Mouse (Mus musculus): ENCODE data around the gene Sult2b1. TPM values are rescaled to one million over a fixed set of nuclear protein-coding genes. Genes with fewer than 3 reads are reported as not detected.
A peak's percentile ranks its signal among the peaks of the same experiment; 100 is the strongest.

Gene Sult2b1
- polyA plus RNA-seq, 1 experiment from 2014 or later: 8.6 TPM

- peak overlapping the region; percentile 79 for H3K4me3 ChIP-seq (replicated peaks)
- peak overlapping the region; percentile 82 for H3K4me2 ChIP-seq
- WGBS: 85% methylated on average over 19 of the region's 19 CpGs
- H3K27me3 ChIP-seq (replicated peaks): no peaks in the 10 kb centered on the region
- H3K36me3 ChIP-seq: peaks cover 43% of the 10 kb centered on the region
- no peak for ATAC-seq (ENCODE audit: low FRiP score)
- peak overlapping the region; percentile 76 for H3K27ac ChIP-seq (replicated peaks)
- peak overlapping the region; percentile 40 for H3K9ac ChIP-seq (replicated peaks)
- H3K4me1 ChIP-seq: peaks cover 55% of the 10 kb centered on the region
- no peaks in the 10 kb centered on the region for H3K9me3 ChIP-seq (replicated peaks)
Measured at GRCm38 (mm10) chr7:45715741-45716459, 68.6 kb downstream of the Sult2b1 start.

- peak within 1 kb of the TSS; percentile 76 for H3K27ac ChIP-seq (replicated peaks)
- no peaks in the 10 kb centered on the region for H3K9me3 ChIP-seq (replicated peaks)
- H3K9ac ChIP-seq (replicated peaks): peak within 1 kb of the TSS; percentile 75
- peak; percentile 91 for ATAC-seq (ENCODE audit: low FRiP score)
- H3K36me3 ChIP-seq: peaks cover 43% of the 10 kb centered on the region
- H3K4me3 ChIP-seq (replicated peaks): peak within 1 kb of the TSS; percentile 79
- peaks cover 61% of the 10 kb centered on the region for H3K4me1 ChIP-seq
- WGBS: 8% methylated on average over 34 of the region's 34 CpGs
- H3K27me3 ChIP-seq (replicated peaks): no peaks in the 10 kb centered on the region
- H3K4me2 ChIP-seq: peak within 1 kb of the TSS; percentile 82
Measured at GRCm38 (mm10) chr7:45715090-45715708, 69.3 kb downstream of the Sult2b1 start, which contains the start of gene Rpl18. Gene Rpl18, plus strand, starts transcription at chr7:45715457.

GRCm38 (mm10) chr7:45714630-45715089 lies 69.8 kb downstream of the Sult2b1 start:
- H3K36me3 ChIP-seq: peaks cover 42% of the 10 kb centered on the region
- 10% methylated on average over 14 of the region's 14 CpGs for WGBS
- peak overlapping the region; percentile 70 for H3K27ac ChIP-seq (replicated peaks)
- H3K4me2 ChIP-seq: peak overlapping the region; percentile 82
- peak overlapping the region; percentile 79 for H3K4me3 ChIP-seq (replicated peaks)
- ATAC-seq (ENCODE audit: low FRiP score): peak; percentile 48
- H3K9me3 ChIP-seq (replicated peaks): no peaks in the 10 kb centered on the region
- H3K9ac ChIP-seq (replicated peaks): peak overlapping the region; percentile 75
- H3K4me1 ChIP-seq: peaks cover 61% of the 10 kb centered on the region
- no peaks in the 10 kb centered on the region for H3K27me3 ChIP-seq (replicated peaks)

DNA sequence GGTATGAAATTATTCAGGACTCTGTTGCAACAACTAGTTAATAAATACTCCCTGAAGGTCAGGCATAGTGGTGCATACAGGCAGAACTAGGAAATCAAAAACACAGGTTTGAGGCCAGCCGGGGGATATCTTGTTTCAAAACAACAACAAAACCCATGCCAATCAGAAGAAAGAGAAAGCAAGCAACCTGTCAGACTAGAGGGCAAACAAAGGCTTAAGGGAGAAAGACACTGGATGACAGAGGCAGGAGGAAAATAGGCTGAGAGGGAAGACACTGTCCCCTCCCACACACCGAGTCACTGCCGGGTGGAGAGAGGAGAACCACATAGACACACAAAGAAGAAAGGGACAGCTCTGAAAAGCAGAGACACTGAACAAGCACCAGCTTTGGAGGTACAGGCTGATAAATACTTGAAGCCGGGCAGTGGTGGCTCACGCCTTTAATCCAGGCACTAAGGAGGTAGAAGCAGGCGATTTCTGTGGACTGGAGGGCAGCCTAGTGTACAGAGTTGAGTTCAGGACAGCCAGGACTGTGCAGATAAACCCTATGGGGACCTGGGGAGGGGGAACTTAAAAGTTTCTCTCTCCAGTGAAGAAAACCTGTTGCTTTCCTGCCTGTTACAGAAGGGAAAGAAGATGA lies 70.5 kb downstream of the Sult2b1 start:
- 92% methylated on average over 6 of the region's 6 CpGs for whole genome bisulfite sequencing
- Histone ChIP-seq H3K36me3 (peaks cover 40% of the 10 kb centered on the region), H3K9ac (replicated peaks) (peak overlapping the region; percentile 75)

DNA sequence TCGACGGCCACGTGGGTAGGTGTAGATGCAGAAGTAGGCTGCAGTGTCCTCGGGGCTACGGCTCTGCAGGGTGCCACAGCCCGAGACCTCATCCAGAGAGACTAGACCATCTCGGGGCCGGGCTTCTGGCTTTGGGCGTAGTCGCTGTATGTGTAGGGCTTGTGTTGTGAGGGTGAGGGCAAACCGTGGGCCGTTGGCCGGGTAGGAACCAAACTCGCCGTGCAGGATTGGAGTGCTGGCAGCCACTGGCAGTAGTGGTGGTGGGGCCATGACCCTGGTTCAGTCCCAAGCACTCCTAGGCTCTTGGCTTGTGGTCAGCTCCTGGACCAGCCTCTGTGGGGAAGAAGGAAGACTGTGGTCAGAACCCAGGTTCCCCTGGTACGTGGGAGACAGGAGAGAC lies 71.1 kb downstream of the Sult2b1 start:
- 0 out of 2 replicates have a peak overlapping the region, but pooled peaks have one; percentile 82 for H3K4me2 ChIP-seq
- no peak for ATAC-seq (ENCODE audit: low FRiP score)
- no peaks in the 10 kb centered on the region for H3K27me3 ChIP-seq (replicated peaks)
- 96% methylated on average over 16 of the region's 16 CpGs for WGBS
- H3K36me3 ChIP-seq: peaks cover 40% of the 10 kb centered on the region
- H3K4me1 ChIP-seq: peaks cover 61% of the 10 kb centered on the region
- H3K9me3 ChIP-seq (replicated peaks): no peaks in the 10 kb centered on the region
- H3K4me3 ChIP-seq (replicated peaks): no peak overlapping the region
- no peak overlapping the region for H3K27ac ChIP-seq (replicated peaks)
- no peak overlapping the region for H3K9ac ChIP-seq (replicated peaks)

More for the DNA sequence above, 70.5 kb downstream of the Sult2b1 start:
- Histone ChIP-seq H3K9me3 (replicated peaks) (no peaks in the 10 kb centered on the region), H3K4me2 (peak overlapping the region; percentile 82), H3K4me1 (peaks cover 61% of the 10 kb centered on the region), H3K27me3 (replicated peaks) (no peaks in the 10 kb centered on the region), H3K4me3 (replicated peaks) (peak overlapping the region; percentile 79), H3K27ac (replicated peaks) (no peak overlapping the region)
- no peak for ATAC-seq (ENCODE audit: low FRiP score)

GRCm38 (mm10) chr7:45712022-45712757 lies 72.3 kb downstream of the Sult2b1 start:
- Histone ChIP-seq H3K4me2 (no peak overlapping the region), H3K9me3 (replicated peaks) (no peaks in the 10 kb centered on the region), H3K4me1 (peaks cover 72% of the 10 kb centered on the region), H3K9ac (replicated peaks) (no peak overlapping the region), H3K27ac (replicated peaks) (no peak overlapping the region), H3K36me3 (peaks cover 40% of the 10 kb centered on the region), H3K27me3 (replicated peaks) (no peaks in the 10 kb centered on the region), H3K4me3 (replicated peaks) (no peak overlapping the region)
- ATAC-seq (ENCODE audit: low FRiP score): no peak
- 88% methylated on average over 21 of the region's 21 CpGs for WGBS

- no peak for ATAC-seq (ENCODE audit: low FRiP score)
- 93% methylated on average over 24 of the region's 24 CpGs for WGBS
- no peaks in the 10 kb centered on the region for H3K9me3 ChIP-seq (replicated peaks)
Measured at GRCm38 (mm10) chr7:45711316-45712021, 73.0 kb downstream of the Sult2b1 start.

DNA sequence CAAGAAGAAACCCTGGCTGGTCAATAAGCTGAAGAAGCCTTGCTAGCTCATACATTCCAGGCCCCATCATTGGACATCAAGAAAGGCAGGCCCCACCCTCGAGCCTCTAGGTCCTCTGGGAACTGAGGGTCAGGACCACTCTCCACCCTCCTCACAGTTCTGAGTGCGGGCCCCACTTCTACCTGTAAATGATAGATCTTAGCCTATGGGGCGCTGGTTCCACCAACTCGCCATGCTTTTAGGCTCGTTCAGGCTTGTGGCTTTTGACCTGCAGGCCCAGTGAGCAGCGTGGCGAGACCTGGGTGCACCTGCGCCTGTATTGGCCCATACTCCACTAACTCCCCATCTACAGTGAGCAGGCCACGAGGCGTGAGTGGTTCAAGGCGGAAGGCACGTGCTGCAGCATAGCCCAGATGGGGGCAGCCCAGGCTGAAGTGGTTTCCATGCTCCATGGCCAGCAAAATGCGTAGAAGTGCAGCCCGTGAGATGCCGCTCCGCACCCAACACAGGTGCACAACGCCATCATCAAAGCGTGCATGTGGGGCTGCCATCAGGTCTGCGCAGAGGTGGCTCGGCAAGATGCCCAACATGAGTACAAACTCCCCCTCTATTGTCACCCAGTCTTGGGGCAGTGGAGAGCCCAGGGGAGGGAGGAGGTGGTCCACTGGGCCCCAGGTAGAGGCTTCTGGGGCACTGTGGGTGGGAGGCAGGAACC lies 73.8 kb downstream of the Sult2b1 start:
- WGBS: 96% methylated on average over 20 of the region's 20 CpGs
- peaks cover 40% of the 10 kb centered on the region for H3K36me3 ChIP-seq
- ATAC-seq (ENCODE audit: low FRiP score): no peak
- no peak overlapping the region for H3K9ac ChIP-seq (replicated peaks)
- no peak overlapping the region for H3K4me2 ChIP-seq
- H3K4me3 ChIP-seq (replicated peaks): no peak overlapping the region
- no peak overlapping the region for H3K27ac ChIP-seq (replicated peaks)
- no peaks in the 10 kb centered on the region for H3K27me3 ChIP-seq (replicated peaks)
- peaks cover 72% of the 10 kb centered on the region for H3K4me1 ChIP-seq
- H3K9me3 ChIP-seq (replicated peaks): no peaks in the 10 kb centered on the region

More at GRCm38 (mm10) chr7:45711316-45712021, 73.0 kb downstream of the Sult2b1 start:
- H3K4me2 ChIP-seq: no peak overlapping the region
- no peak overlapping the region for H3K9ac ChIP-seq (replicated peaks)
- H3K27ac ChIP-seq (replicated peaks): no peak overlapping the region
- no peak overlapping the region for H3K4me3 ChIP-seq (replicated peaks)
- peaks cover 40% of the 10 kb centered on the region for H3K36me3 ChIP-seq
- peaks cover 72% of the 10 kb centered on the region for H3K4me1 ChIP-seq
- no peaks in the 10 kb centered on the region for H3K27me3 ChIP-seq (replicated peaks)

DNA sequence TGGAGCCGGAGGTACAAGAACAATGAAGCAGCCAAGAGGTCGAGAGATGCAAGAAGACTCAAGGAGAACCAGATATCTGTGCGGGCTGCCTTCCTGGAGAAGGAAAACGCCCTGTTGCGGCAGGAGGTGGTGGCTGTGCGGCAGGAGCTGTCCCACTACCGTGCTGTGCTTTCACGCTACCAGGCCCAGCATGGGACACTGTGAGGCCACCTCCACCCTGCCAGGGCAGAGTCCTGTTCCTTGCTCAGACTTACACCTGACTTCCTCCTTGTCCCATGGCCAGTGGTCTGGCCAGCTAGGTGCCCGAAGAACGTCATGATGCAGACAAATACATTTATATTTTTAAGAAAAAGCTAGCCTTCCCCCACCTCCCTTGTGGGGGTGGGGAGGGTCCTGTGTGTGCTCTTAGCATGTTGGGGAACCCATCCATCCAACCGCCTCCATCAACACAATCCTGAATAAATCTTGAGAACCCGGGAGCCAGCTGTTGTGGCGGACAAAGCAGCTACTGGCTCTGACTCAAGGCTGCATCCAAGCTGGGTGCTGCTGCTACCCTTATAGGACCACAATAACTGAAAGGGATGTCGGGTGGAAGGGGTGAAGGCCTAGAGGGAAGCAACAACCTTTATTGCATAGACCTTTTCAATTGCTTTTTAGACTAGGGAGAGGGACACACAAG lies 74.7 kb downstream of the Sult2b1 start:
- Histone ChIP-seq H3K9me3 (replicated peaks) (no peaks in the 10 kb centered on the region), H3K9ac (replicated peaks) (no peak overlapping the region), H3K4me1 (peaks cover 74% of the 10 kb centered on the region), H3K4me2 (0 out of 2 replicates have a peak overlapping the region, but pooled peaks have one; percentile 91), H3K4me3 (replicated peaks) (no peak overlapping the region), H3K36me3 (peaks cover 40% of the 10 kb centered on the region), H3K27ac (replicated peaks) (peak overlapping the region; percentile 14; the same call in 1 of the 2 replicates), H3K27me3 (replicated peaks) (no peaks in the 10 kb centered on the region)
- no peak for ATAC-seq (ENCODE audit: low FRiP score)
- 72% methylated on average over 14 of the region's 14 CpGs for WGBS

- H3K4me3 ChIP-seq (replicated peaks): no peak overlapping the region
- no peaks in the 10 kb centered on the region for H3K27me3 ChIP-seq (replicated peaks)
- no peak for ATAC-seq (ENCODE audit: low FRiP score)
- H3K9ac ChIP-seq (replicated peaks): no peak overlapping the region
- peaks cover 68% of the 10 kb centered on the region for H3K4me1 ChIP-seq
- peak overlapping the region; percentile 14; the same call in 1 of the 2 replicates for H3K27ac ChIP-seq (replicated peaks)
- no peaks in the 10 kb centered on the region for H3K9me3 ChIP-seq (replicated peaks)
- H3K4me2 ChIP-seq: peak overlapping the region; percentile 91
- WGBS: 27% methylated on average over 6 of the region's 6 CpGs
- H3K36me3 ChIP-seq: peaks cover 40% of the 10 kb centered on the region
Measured at GRCm38 (mm10) chr7:45709036-45709435, 75.4 kb downstream of the Sult2b1 start.
